In the genomic region with DNA sequence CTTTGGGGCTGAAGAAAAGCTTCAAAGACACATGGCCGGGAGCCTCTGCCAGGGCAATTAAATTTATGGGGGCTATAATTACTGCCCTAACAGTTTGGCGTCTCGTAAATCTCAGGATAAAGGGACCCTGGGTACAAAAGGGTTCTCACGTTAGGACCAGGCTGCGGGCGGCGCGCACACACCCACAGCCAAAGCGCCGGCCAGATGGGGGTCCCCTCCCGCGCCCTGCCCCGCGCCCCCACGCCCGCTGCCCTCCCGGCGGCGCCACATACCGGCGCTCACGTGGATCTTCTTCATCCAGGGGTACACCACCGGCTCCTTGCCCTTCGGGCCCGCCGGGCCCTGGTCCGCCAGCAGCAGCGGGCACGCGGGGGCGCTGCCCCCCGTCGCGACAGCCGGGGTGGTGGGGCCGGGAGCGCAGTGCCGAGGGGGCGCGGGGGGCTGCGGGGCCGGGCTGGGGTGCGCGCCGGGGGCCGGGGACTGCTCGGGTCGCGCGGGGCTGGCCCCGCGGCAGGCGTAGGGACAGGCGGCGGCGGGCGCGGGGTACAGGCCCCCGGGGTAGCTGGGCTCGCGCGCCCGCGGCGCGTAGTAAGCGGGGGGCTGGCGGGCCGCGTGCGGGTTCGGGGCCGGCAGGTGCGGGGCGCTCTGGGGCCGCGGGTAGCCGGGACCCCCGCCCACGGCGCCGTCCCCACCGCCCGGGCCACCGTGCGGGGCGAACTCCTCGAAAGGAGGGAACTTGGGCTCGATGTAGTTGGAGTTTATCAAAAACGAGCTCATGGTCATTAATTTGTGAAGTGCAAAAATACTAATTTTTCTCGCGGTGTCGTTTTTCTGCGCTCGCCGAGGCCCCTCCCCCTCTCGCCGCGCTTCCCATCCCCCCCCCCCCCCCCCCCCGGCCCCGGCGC, we compare ENCODE assay signal across 8 mouse cellular contexts. TPM values are rescaled to one million over a fixed set of nuclear protein-coding genes. Genes with fewer than 3 reads are reported as not detected.
DNase-seq lines count a peak whose midpoint lies in the region; ATAC-seq and TF ChIP-seq lines count a peak whose summit lies in the region.

Gene Hoxa4 (minus strand): TSS at position 848 of the 905 bp plus-strand sequence.

- no peak for ATAC-seq in lung, embryonic 15.5 days (ENCODE audit: borderline replicate concordance, extremely low read depth, low FRiP score, low TSS enrichment)
- ATAC-seq in kidney, embryonic 16.5 days (ENCODE audit: low FRiP score, low TSS enrichment), result peak; percentile 57
- no peak for ATAC-seq in midbrain, embryonic 16.5 days

- no peak for TF ChIP-seq POLR2A in embryonic fibroblast, embryonic 13.5 days (IDR thresholded peaks at IDR 0.05; ENCODE audit: low read depth, low read length)

- peaks cover 61% of the 10 kb centered on the region for H3K4me1 ChIP-seq in lung, embryonic 15.5 days
- H3K4me1 ChIP-seq in embryonic fibroblast, embryonic 13.5 days (ENCODE audit: control insufficient read depth, insufficient read depth, low read length), result peaks cover 9% of the 10 kb centered on the region
- H3K4me1 ChIP-seq in kidney, embryonic 16.5 days (ENCODE audit: insufficient read depth, low read length), result peaks cover 91% of the 10 kb centered on the region
- H3K4me1 ChIP-seq in midbrain, embryonic 16.5 days (ENCODE audit: control insufficient read depth, insufficient read depth, low read length), result peaks cover 6% of the 10 kb centered on the region; the same call in 1 of the 2 replicates

- peaks cover 80% of the 10 kb centered on the region for H3K27me3 ChIP-seq in lung, embryonic 15.5 days
- H3K27me3 ChIP-seq in kidney, embryonic 16.5 days (ENCODE audit: insufficient read depth, low read length), result no peaks in the 10 kb centered on the region
- peaks cover 95% of the 10 kb centered on the region for H3K27me3 ChIP-seq in midbrain, embryonic 16.5 days (ENCODE audit: control insufficient read depth, insufficient read depth, low read depth, low read length)

- no peak for TF ChIP-seq CTCF in embryonic fibroblast, embryonic 13.5 days (IDR thresholded peaks at IDR 0.05; ENCODE audit: borderline replicate concordance, insufficient read depth, low read length)

- no peaks in the 10 kb centered on the region for H3K36me3 ChIP-seq in lung, embryonic 15.5 days
- peaks cover 2% of the 10 kb centered on the region; the same call in 1 of the 2 replicates for H3K36me3 ChIP-seq in kidney, embryonic 16.5 days (ENCODE audit: insufficient read depth, low read length)
- H3K36me3 ChIP-seq in midbrain, embryonic 16.5 days (ENCODE audit: control insufficient read depth, insufficient read depth, low read length), result no peaks in the 10 kb centered on the region

- 1% methylated on average over 79 of the region's 102 CpGs for WGBS in lung, embryonic 15.5 days
- WGBS in kidney, embryonic 16.5 days, result under 1% methylated on average over 69 of the region's 102 CpGs
- under 1% methylated on average over 72 of the region's 102 CpGs for WGBS in midbrain, embryonic 16.5 days

- H3K27ac ChIP-seq in lung, embryonic 15.5 days, result peak within 1 kb of the TSS; percentile 97
- H3K27ac ChIP-seq in embryonic fibroblast, embryonic 13.5 days (ENCODE audit: insufficient read depth, low read length), result peak within 1 kb of the TSS; percentile 59
- peak within 1 kb of the TSS; percentile 95 for H3K27ac ChIP-seq in kidney, embryonic 16.5 days (ENCODE audit: low read length)
- H3K27ac ChIP-seq in midbrain, embryonic 16.5 days (ENCODE audit: low read length), result no peak within 1 kb of the TSS

- H3K4me2 ChIP-seq in lung, embryonic 15.5 days, result peak within 1 kb of the TSS; percentile 55
- peak within 1 kb of the TSS; percentile 97 for H3K4me2 ChIP-seq in kidney, embryonic 16.5 days (replicated peaks; ENCODE audit: low read depth, low read length)
- H3K4me2 ChIP-seq in midbrain, embryonic 16.5 days (ENCODE audit: low read length), result peak within 1 kb of the TSS; percentile 43

- peak within 1 kb of the TSS; percentile 87 for H3K9ac ChIP-seq in lung, embryonic 15.5 days
- H3K9ac ChIP-seq in kidney, embryonic 16.5 days (replicated peaks; ENCODE audit: low read length), result peak within 1 kb of the TSS; percentile 93
- H3K9ac ChIP-seq in midbrain, embryonic 16.5 days (ENCODE audit: low read depth, low read length), result no peak within 1 kb of the TSS

- no peak for DNase-seq in lung, postnatal 10 days
- DNase-seq in cerebellum, postnatal 10 days, result no peak
- DNase-seq in frontal cortex, adult 2 months (ENCODE audit: extremely low spot score in 1 of 2, low spot score in 1 of 2), result no peak
- no peak for DNase-seq in ovary, postnatal 10 days (ENCODE audit: low spot score)

- no peaks in the 10 kb centered on the region for H3K9me3 ChIP-seq in lung, embryonic 15.5 days
- no peaks in the 10 kb centered on the region for H3K9me3 ChIP-seq in kidney, embryonic 16.5 days (ENCODE audit: low read length)
- H3K9me3 ChIP-seq in midbrain, embryonic 16.5 days (replicated peaks; ENCODE audit: control insufficient read depth, low read length, poor library complexity, severe bottlenecking), result no peaks in the 10 kb centered on the region

- H3K4me3 ChIP-seq in lung, embryonic 15.5 days, result peak within 1 kb of the TSS; percentile 62
- peak within 1 kb of the TSS; percentile 61 for H3K4me3 ChIP-seq in embryonic fibroblast, embryonic 13.5 days (ENCODE audit: insufficient read depth, low read length)
- H3K4me3 ChIP-seq in kidney, embryonic 16.5 days (ENCODE audit: low read length), result peak within 1 kb of the TSS; percentile 66
- H3K4me3 ChIP-seq in midbrain, embryonic 16.5 days (ENCODE audit: low read depth, low read length), result peak within 1 kb of the TSS; percentile 28

RNA-seq across cellular contexts. Expression of gene Hoxa4, which starts in this region (rescaled TPM):
- 4.1 and 4.2 TPM in 2 replicates for polyA plus RNA-seq in lung, embryonic 15.5 days (2015; fragmentation: Nextera tagmentation; extraction: Ambion mirVana)
- 3.0 and 4.2 TPM in 2 replicates for polyA plus RNA-seq in embryonic fibroblast, embryonic 13.5 days (2011; ENCODE audit: insufficient read length, low read depth, missing spikeins)
- polyA plus RNA-seq in kidney, embryonic 16.5 days (2015; fragmentation: Nextera tagmentation; extraction: Ambion mirVana), result 1.2 and 1.4 TPM in 2 replicates
- not detected in 2 replicates for polyA plus RNA-seq in midbrain, embryonic 16.5 days (2015; fragmentation: Nextera tagmentation; extraction: Ambion mirVana)
- polyA plus RNA-seq in frontal cortex, adult 2 months (2012; rRNA removed), result 0.06 TPM in 1 of 2 replicates, not detected in the other

Comparison
In these comparisons a context has a peak if more than half of its experiments do, and no peak if none do; other contexts are left out.
1. H3K4me2 ChIP-seq: peak in every context shown above with its lines; median percentile 97 in kidney, embryonic 16.5 days; 55 in lung, embryonic 15.5 days; 43 in midbrain, embryonic 16.5 days.